Mouse (Mus musculus) MEL (cell line): ENCODE data around the gene 2300002M23Rik.

Source experiments
- CTCF ChIP-seq, 3 experiments: IDR thresholded peaks in 2 of 3; conservative IDR thresholded peaks in 1 of 3; 2 replicates each; pipeline ENCODE4 v1.5.1; 2011 to 2012; ENCODE audit warnings: low read length in 3 of 3, low read depth in 2 of 3, mild to moderate bottlenecking in 2 of 3, improper control_type of control experiment in 1 of 3, inconsistent platforms in 1 of 3, mixed read lengths in 1 of 3, moderate library complexity in 1 of 3; ENCODE audit not compliant: control insufficient read depth in 1 of 3, insufficient read depth in 1 of 3, poor library complexity in 1 of 3, severe bottlenecking in 1 of 3
- EP300 ChIP-seq, 2 experiments: IDR thresholded peaks; 2 replicates each; pipeline ENCODE4 v1.6.1; 2011; ENCODE audit warnings: improper control_type of control experiment in 2 of 2, low read length in 2 of 2, low read depth in 1 of 2, mild to moderate bottlenecking in 1 of 2
- MAX ChIP-seq: IDR thresholded peaks from 2 replicates; pipeline ENCODE4 v1.6.1; 2011; ENCODE audit warnings: low read length, improper control_type of control experiment
- MAZ ChIP-seq: IDR thresholded peaks from 2 replicates; pipeline ENCODE4 v1.6.1; 2012; ENCODE audit warnings: low read depth, mild to moderate bottlenecking, inconsistent platforms, low read length, improper control_type of control experiment
- MYB ChIP-seq: IDR thresholded peaks from 2 replicates; pipeline ENCODE4 v1.6.1; 2011; ENCODE audit warnings: mild to moderate bottlenecking, low read depth, low read length, improper control_type of control experiment
- POLR2AphosphoS2 ChIP-seq: IDR thresholded peaks from 2 replicates; pipeline ENCODE4 v1.6.1; 2011; ENCODE audit warnings: low read length, improper control_type of control experiment

DNA sequence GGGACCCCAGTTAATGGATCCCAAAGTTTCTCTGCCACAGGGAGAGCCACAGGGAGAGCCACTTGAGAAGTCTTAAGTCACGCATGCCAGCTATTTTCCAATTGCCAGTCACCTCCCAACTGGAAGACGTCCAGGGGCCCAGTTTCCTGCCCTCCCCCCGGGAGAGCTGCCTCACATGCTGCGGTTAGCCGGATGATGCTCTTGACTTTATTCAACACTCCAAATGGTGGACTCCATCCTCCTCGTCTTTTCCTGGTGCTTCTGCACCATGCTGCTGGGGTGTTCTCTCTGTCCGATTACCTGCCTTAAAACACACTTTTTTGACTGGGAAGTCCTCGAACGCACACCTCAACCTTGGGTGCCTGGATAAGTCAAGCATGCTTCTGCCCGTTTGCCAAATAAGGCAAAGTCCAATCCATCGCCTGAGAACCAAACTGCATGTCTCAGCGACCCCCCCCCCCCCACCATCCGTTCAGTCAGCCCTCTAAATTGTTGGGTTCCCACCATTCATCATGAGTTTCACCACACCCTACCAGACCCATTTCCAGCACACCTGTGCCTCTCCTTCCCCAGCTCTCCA lies 11.0 kb upstream of the 2300002M23Rik start:
- TF ChIP-seq MAX (no peak), CTCF (IDR thresholded peaks at IDR 0.05 in 2 of 3, conservative IDR thresholded peaks at IDR 0.05 in 1 of 3; ENCODE audit: control insufficient read depth in 1 of 3, insufficient read depth in 1 of 3, low read depth in 2 of 3, low read length in 3 of 3, poor library complexity in 1 of 3, severe bottlenecking in 1 of 3) (no peak), EP300 (IDR thresholded peaks at IDR 0.05; ENCODE audit: low read depth in 1 of 2, low read length in 2 of 2) (no peak), POLR2AphosphoS2 (no peak), MAZ (no peak), MYB (no peak)
